ENCODE assay signal across 19 mouse cellular contexts in the genomic region with DNA sequence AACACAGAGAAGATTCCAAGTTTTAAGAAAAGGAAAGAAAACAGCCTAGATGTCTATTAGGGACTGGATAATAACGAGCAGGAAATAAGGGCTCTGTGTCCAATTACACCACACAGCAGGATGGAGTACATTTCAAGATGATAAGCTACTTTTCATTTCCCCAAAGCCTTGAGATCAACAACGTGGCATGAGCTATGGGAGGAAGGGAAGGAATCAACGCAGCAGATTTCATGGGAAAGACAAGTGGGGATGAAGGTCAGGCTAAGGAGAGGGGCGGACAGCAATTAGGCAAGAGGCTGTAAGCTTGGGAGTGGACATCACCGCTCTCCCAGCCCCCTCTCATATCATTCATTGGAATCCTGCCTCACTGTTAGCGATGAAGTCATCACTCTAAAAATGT.
"Had no signal": no experiment of that assay in that cellular context is flagged by ENCODE, and none has a peak within 500 bp of the region (broad histone marks: within the 10 kb centered on the region; RNA-seq: fewer than 3 reads in every experiment).

No protein-coding gene starts in this region.

- H3K4me3 ChIP-seq: midbrain, embryonic 10.5 days; midbrain, embryonic 12.5 days; myocyte; neural tube, embryonic 13.5 days; neural tube, embryonic 15.5 days had no signal

- H3K4me2 ChIP-seq: lung, embryonic 14.5 days; midbrain, embryonic 12.5 days; neural tube, embryonic 13.5 days; neural tube, embryonic 15.5 days had no signal

- H3K27me3 ChIP-seq: midbrain, embryonic 12.5 days; neural tube, embryonic 13.5 days had no signal

- H3K9me3 ChIP-seq: midbrain, embryonic 10.5 days; midbrain, embryonic 12.5 days; neural tube, embryonic 13.5 days; neural tube, embryonic 15.5 days had no signal

- H3K36me3 ChIP-seq: midbrain, embryonic 10.5 days; midbrain, embryonic 12.5 days; neural tube, embryonic 13.5 days; neural tube, embryonic 15.5 days had no signal

- ATAC-seq: midbrain, embryonic 16.5 days had no signal

- H3K4me1 ChIP-seq: midbrain, embryonic 10.5 days; midbrain, embryonic 12.5 days; neural tube, embryonic 13.5 days; neural tube, embryonic 15.5 days had no signal

- H3K27ac ChIP-seq: midbrain, embryonic 10.5 days; midbrain, embryonic 12.5 days; neural tube, embryonic 13.5 days; neural tube, embryonic 15.5 days had no signal

- DNase-seq: lung, adult 18-20 months; lung, embryonic 14.5 days; lung, postnatal 10 days; lung, postnatal 4 days; midbrain, embryonic 14.5 days; retina, postnatal 1 day; right cerebral cortex, adult 18-20 months; right cerebral cortex, postnatal 25 days; right cerebral cortex, postnatal 4 days; spleen, adult 18-20 months; thymus, adult 2 months; thymus, postnatal 25 days; thymus, postnatal 4 days had no signal

- H3K9ac ChIP-seq: lung, embryonic 14.5 days; midbrain, embryonic 12.5 days; neural tube, embryonic 13.5 days; neural tube, embryonic 15.5 days had no signal
